Mouse (Mus musculus) olfactory bulb, adult 2 months (tissue): ENCODE results near the gene Ccn5.

Experiments
- CTCF ChIP-seq: fragments of 200-500 bp; IDR thresholded peaks from 2 replicates; pipeline ENCODE4 v1.5.1; 2012; ENCODE audit warnings: low read depth, mild to moderate bottlenecking, low read length, moderate library complexity; ENCODE audit not compliant: insufficient read depth
- POLR2A ChIP-seq: fragments of 200-500 bp; IDR thresholded peaks from 2 replicates; pipeline ENCODE4 v1.6.1; 2012; ENCODE audit warnings: mild to moderate bottlenecking, low read depth, low read length, moderate library complexity; ENCODE audit not compliant: insufficient read depth

- TF ChIP-seq CTCF (no peak), POLR2A (no peak)
Observed at GRCm38 (mm10) chr2:163880891-163881290, 60.2 kb downstream of the Ccn5 start.
